Mouse (Mus musculus): ENCODE measurements around the gene Ufsp1.

The Ufsp1 gene

GRCm38 (mm10) chr5:137334317-137334716 is 39.9 kb downstream of the Ufsp1 start:
- DNase-seq, result no peak

- no peak for DNase-seq
Measured at GRCm38 (mm10) chr5:137335066-137335465, 40.6 kb downstream of the Ufsp1 start.

- DNase-seq, result no peak
Measured at GRCm38 (mm10) chr5:137337190-137337589, 42.8 kb downstream of the Ufsp1 start.

- DNase-seq, result peak; percentile 93 to 95
Measured at GRCm38 (mm10) chr5:137338256-137338655, 43.8 kb downstream of the Ufsp1 start.

GRCm38 (mm10) chr5:137338663-137339289 is 44.3 kb downstream of the Ufsp1 start:
- peak; percentile 60 to 71 for DNase-seq

GRCm38 (mm10) chr5:137339290-137339979 is 45.0 kb downstream of the Ufsp1 start:
- peak; percentile 69 to 78 for DNase-seq

GRCm38 (mm10) chr5:137340222-137340621 is 45.8 kb downstream of the Ufsp1 start:
- DNase-seq, result no peak

GRCm38 (mm10) chr5:137342407-137343012 is 48.1 kb downstream of the Ufsp1 start:
- DNase-seq, result no peak

- DNase-seq, result no peak
Measured at GRCm38 (mm10) chr5:137343412-137343811, 49.0 kb downstream of the Ufsp1 start.

GRCm38 (mm10) chr5:137343869-137344268 is 49.4 kb downstream of the Ufsp1 start:
- DNase-seq, result no peak

Data from lung, adult 18-20 months (tissue).